9 mouse cellular contexts compared by ENCODE assay signal in the genomic region with DNA sequence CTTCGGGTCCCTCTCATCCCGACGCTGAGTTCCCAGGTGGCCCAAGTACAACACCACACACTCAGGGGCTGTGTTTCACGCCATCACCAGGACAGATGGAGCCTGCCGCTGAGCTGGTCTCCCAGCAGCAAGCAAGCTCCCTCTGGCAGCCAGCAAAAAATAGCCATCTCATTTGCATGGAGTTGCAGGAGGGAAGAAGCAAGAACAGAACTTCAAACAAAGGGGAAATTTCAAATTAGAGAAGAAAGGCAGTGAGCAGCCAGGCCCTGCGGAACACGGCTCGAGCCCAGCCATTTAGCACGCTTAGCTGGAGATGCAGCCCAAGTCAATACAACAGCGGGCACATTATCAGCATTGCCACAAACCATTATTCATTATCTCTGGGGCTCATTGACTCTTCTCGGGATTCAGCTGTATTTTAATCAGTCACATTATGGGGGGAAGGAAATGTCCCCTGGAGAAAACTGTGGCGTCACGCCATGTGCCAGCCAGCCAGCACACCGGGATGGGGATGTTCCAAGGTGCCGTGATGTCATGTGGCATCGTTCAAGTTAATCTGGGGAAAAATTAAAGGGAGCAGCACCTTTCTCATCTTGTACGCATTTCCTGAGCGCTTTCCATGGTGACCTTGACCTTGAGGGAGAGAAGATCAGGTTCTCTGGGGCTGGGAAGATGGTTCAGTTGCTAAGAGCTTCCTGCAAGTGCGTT.
DNase-seq lines count a peak whose midpoint lies in the region; ATAC-seq and TF ChIP-seq lines count a peak whose summit lies in the region.
"Had no signal": no experiment of that assay in that cellular context is flagged by ENCODE, and none has a peak within 500 bp of the region (broad histone marks: within the 10 kb centered on the region; RNA-seq: fewer than 3 reads in every experiment).

No protein-coding gene starts in this region.

- H3K27me3 ChIP-seq in MEL (ENCODE audit: control insufficient read depth in 1 of 2, insufficient read depth in 2 of 2, low read length in 2 of 2), result no peaks in the 10 kb centered on the region
- H3K27me3 ChIP-seq in forebrain, embryonic 10.5 days (ENCODE audit: poor library complexity, severe bottlenecking), result peaks cover 19% of the 10 kb centered on the region
- no peaks in the 10 kb centered on the region for H3K27me3 ChIP-seq in midbrain, embryonic 14.5 days (ENCODE audit: control insufficient read depth, insufficient read depth, low read length)

- no peaks in the 10 kb centered on the region for H3K79me2 ChIP-seq in MEL (ENCODE audit: control insufficient read depth, insufficient read depth, low read length, poor library complexity)

- peak; percentile 86 to 95 for TF ChIP-seq EP300 in MEL (IDR thresholded peaks at IDR 0.05; ENCODE audit: low read depth in 1 of 2, low read length in 2 of 2)

- peak; percentile 87 for DNase-seq in MEL (ENCODE audit: low read depth, low spot score)
- DNase-seq in forebrain, embryonic 10.5 days (ENCODE audit: extremely low spot score, low spot score), result no peak
- peak; percentile 47 to 48 for DNase-seq in layer of hippocampus, postnatal 14 days (ENCODE audit: low spot score in 2 of 2)
- DNase-seq in midbrain, embryonic 14.5 days, result peak; percentile 65
- no peak for DNase-seq in natural killer cell, adult 2 months (ENCODE audit: low spot score in 2 of 2)
- no peak for DNase-seq in thymus, postnatal 0 days (ENCODE audit: low spot score)
- DNase-seq in gastrocnemius, adult 2 months, result no peak
- no peak for DNase-seq in ovary, postnatal 36 days (ENCODE audit: low spot score)
- DNase-seq: kidney, postnatal 14 days had no signal

- H3K9me3 ChIP-seq in MEL (replicated peaks; ENCODE audit: insufficient read depth, low read length), result no peaks in the 10 kb centered on the region
- H3K9me3 ChIP-seq in forebrain, embryonic 10.5 days, result peaks cover 4% of the 10 kb centered on the region; the same call in 1 of the 2 replicates
- no peaks in the 10 kb centered on the region for H3K9me3 ChIP-seq in midbrain, embryonic 14.5 days (ENCODE audit: control insufficient read depth, low read length)

- peak overlapping the region in 1 of 2 experiments; percentile 39; a peak in 2 of 4 replicates for H3K4me3 ChIP-seq in MEL (ENCODE audit: control insufficient read depth in 1 of 2, insufficient read depth in 1 of 2, low read depth in 2 of 2, low read length in 2 of 2)
- no peak overlapping the region for H3K4me3 ChIP-seq in forebrain, embryonic 10.5 days
- no peak overlapping the region for H3K4me3 ChIP-seq in midbrain, embryonic 14.5 days (replicated peaks; ENCODE audit: low read depth, low read length)
- H3K4me3 ChIP-seq in gastrocnemius, adult 2 months, result no peak overlapping the region

- no peak; a peak in 1 of 4 replicates for TF ChIP-seq POLR2A in MEL (IDR thresholded peaks at IDR 0.05; ENCODE audit: control insufficient read depth in 1 of 2, insufficient read depth in 1 of 2, low read depth in 1 of 2, low read length in 2 of 2, poor library complexity in 1 of 2)

- H3K4me2 ChIP-seq in midbrain, embryonic 14.5 days (ENCODE audit: low read length), result no peak overlapping the region

- intact Hi-C loops in gastrocnemius, adult 2 months (cut with DNase I), result no loop called here

- H3K27ac ChIP-seq in MEL (ENCODE audit: control insufficient read depth, low read depth, low read length), result peak overlapping the region; percentile 58
- peak overlapping the region; percentile 41; the same call in 1 of the 2 replicates for H3K27ac ChIP-seq in forebrain, embryonic 10.5 days
- peak overlapping the region; percentile 66 for H3K27ac ChIP-seq in midbrain, embryonic 14.5 days (replicated peaks; ENCODE audit: low read depth, low read length)
- no peak overlapping the region for H3K27ac ChIP-seq in gastrocnemius, adult 2 months

- TF ChIP-seq CTCF in MEL (IDR thresholded peaks at IDR 0.05 in 2 of 3, conservative IDR thresholded peaks at IDR 0.05 in 1 of 3; ENCODE audit: control insufficient read depth in 1 of 3, insufficient read depth in 1 of 3, low read depth in 2 of 3, low read length in 3 of 3, poor library complexity in 1 of 3, severe bottlenecking in 1 of 3), result no peak
- TF ChIP-seq CTCF in gastrocnemius, adult 2 months (IDR thresholded peaks at IDR 0.05), result no peak

- peaks cover 0 to 41% of the 10 kb centered on the region in 2 experiments; a peak in 2 of 4 replicates for H3K36me3 ChIP-seq in MEL (ENCODE audit: control insufficient read depth in 1 of 2, insufficient read depth in 2 of 2, low read length in 2 of 2)
- H3K36me3 ChIP-seq in forebrain, embryonic 10.5 days (replicated peaks), result no peaks in the 10 kb centered on the region
- no peaks in the 10 kb centered on the region for H3K36me3 ChIP-seq in midbrain, embryonic 14.5 days (ENCODE audit: control insufficient read depth, insufficient read depth, low read length)

- 73% methylated on average over 19 of the region's 19 CpGs for WGBS in forebrain, embryonic 10.5 days
- WGBS in midbrain, embryonic 14.5 days, result 27% methylated on average over 19 of the region's 19 CpGs

- no peak for TF ChIP-seq RAD21 in MEL (IDR thresholded peaks at IDR 0.05; ENCODE audit: low read depth, low read length)

- ATAC-seq in midbrain, embryonic 14.5 days (ENCODE audit: low FRiP score, low TSS enrichment), result peak; percentile 48; the same call in 1 of the 2 replicates

- peaks cover 18 to 53% of the 10 kb centered on the region in 2 experiments for H3K4me1 ChIP-seq in MEL (ENCODE audit: control insufficient read depth in 1 of 2, insufficient read depth in 2 of 2, low read length in 2 of 2)
- H3K4me1 ChIP-seq in forebrain, embryonic 10.5 days, result peaks cover 34% of the 10 kb centered on the region
- H3K4me1 ChIP-seq in midbrain, embryonic 14.5 days (ENCODE audit: control insufficient read depth, insufficient read depth, low read length), result peaks cover 28% of the 10 kb centered on the region

- peak overlapping the region; percentile 49 for H3K9ac ChIP-seq in MEL (ENCODE audit: control insufficient read depth, low read depth, low read length, poor library complexity, severe bottlenecking)
- H3K9ac ChIP-seq in midbrain, embryonic 14.5 days (replicated peaks; ENCODE audit: low read length), result 0 out of 2 replicates have a peak overlapping the region, but pooled peaks have one; percentile 9

TF ChIP-seq in MEL, 35 proteins besides CTCF, POLR2A, EP300 and RAD21:
- TF ChIP-seq MAX (IDR thresholded peaks at IDR 0.05; ENCODE audit: low read length), result peak; percentile 87
- peak; percentile 51; the same call in 1 of the 2 replicates for TF ChIP-seq HCFC1 (IDR thresholded peaks at IDR 0.05; ENCODE audit: low read depth, low read length)
- peak; percentile 64; the same call in 1 of the 2 replicates for TF ChIP-seq MAFK (IDR thresholded peaks at IDR 0.05; ENCODE audit: borderline replicate concordance, low read depth, low read length)
- TF ChIP-seq MAZ (IDR thresholded peaks at IDR 0.05; ENCODE audit: low read depth, low read length), result 0 out of 2 replicates have a peak, but pooled peaks have one; percentile 44
- TF ChIP-seq MXI1 (IDR thresholded peaks at IDR 0.05; ENCODE audit: low read depth, low read length), result peak; percentile 90
- no peak for TF ChIP-seq NRF1 (IDR thresholded peaks at IDR 0.05; ENCODE audit: insufficient read depth, low read depth, low read length, poor library complexity, severe bottlenecking)
- TF ChIP-seq TBP (IDR thresholded peaks at IDR 0.05; ENCODE audit: low read depth, low read length), result peak; percentile 40
- no peak for TF ChIP-seq POLR2AphosphoS5 (IDR thresholded peaks at IDR 0.05; ENCODE audit: borderline replicate concordance, low read depth, low read length)
- TF ChIP-seq TAL1 (IDR thresholded peaks at IDR 0.05; ENCODE audit: low read length), result peak; percentile 68
- TF ChIP-seq CHD1 (IDR thresholded peaks at IDR 0.05; ENCODE audit: low read depth, low read length), result peak; percentile 40; the same call in 1 of the 2 replicates
- TF ChIP-seq MYC (IDR thresholded peaks at IDR 0.05; ENCODE audit: low read depth, low read length), result peak; percentile 87
- 0 out of 2 replicates have a peak, but pooled peaks have one; percentile 18 for TF ChIP-seq ZMIZ1 (IDR thresholded peaks at IDR 0.05; ENCODE audit: low read depth, low read length)
- TF ChIP-seq TCF12 (IDR thresholded peaks at IDR 0.05; ENCODE audit: low read depth, low read length), result peak; percentile 98
- peak; percentile 53; the same call in 1 of the 2 replicates for TF ChIP-seq USF1 (IDR thresholded peaks at IDR 0.05; ENCODE audit: low read depth, low read length)
- TF ChIP-seq GATA1 (IDR thresholded peaks at IDR 0.05; ENCODE audit: low read depth, low read length), result peak; percentile 97
- peak; percentile 99 for TF ChIP-seq ETS1 (IDR thresholded peaks at IDR 0.05; ENCODE audit: low read depth, low read length)
- no peak for TF ChIP-seq USF2 (IDR thresholded peaks at IDR 0.05; ENCODE audit: borderline replicate concordance in 1 of 2, insufficient read depth in 1 of 2, low read depth in 1 of 2, low read length in 2 of 2)
- peak; percentile 94 for TF ChIP-seq SIN3A (IDR thresholded peaks at IDR 0.05; ENCODE audit: low read length)
- no peak; the same call in 1 of the 2 replicates for TF ChIP-seq KAT2A (conservative IDR thresholded peaks at IDR 0.05; ENCODE audit: low read depth, low read length)
- TF ChIP-seq BHLHE40 (IDR thresholded peaks at IDR 0.05; ENCODE audit: borderline replicate concordance, low read depth, low read length), result peak; percentile 73
- peak; percentile 87 for TF ChIP-seq RCOR1 (IDR thresholded peaks at IDR 0.05; ENCODE audit: low read depth, low read length)

Comparison
In these comparisons a context has a peak if more than half of its experiments do, and no peak if none do; other contexts are left out.
1. DNase-seq: peak in MEL (single experiment), layer of hippocampus, postnatal 14 days (2 of 2) and midbrain, embryonic 14.5 days (single experiment); none in forebrain, embryonic 10.5 days (single experiment), natural killer cell, adult 2 months (0 of 2), thymus, postnatal 0 days (single experiment), gastrocnemius, adult 2 months (single experiment) and ovary, postnatal 36 days (single experiment).